Mouse (Mus musculus) left cerebral cortex, postnatal 36 days (tissue): ENCODE measurements at regions not wholly inside any gene's neighbourhood (a gene's known extent, or its start where the extent isn't known, plus 50 kb on each side); places are given as distances from the start of the nearest gene placed in this dataset.

Experiments used
- DNase-seq, 2 experiments: peaks; one replicate each; pipeline ENCODE4 v3.0.0; 2021 to 2022; ENCODE audit warnings: low spot score in 2 of 2, mixed read lengths in 1 of 2
- intact Hi-C: fragments of 180-260 bp; cut with DNase I; formaldehyde crosslinking; loops from one replicate; pipeline ENCODE4 v1.15.1; 2025

GRCm38 (mm10) chr3:157842872-157843271 is 82.0 kb downstream of the Cth start:
- intact Hi-C loops: no loop called here
- DNase-seq: no peak

- intact Hi-C loops: no loop called here
- no peak for DNase-seq
These were observed 83.6 kb downstream of the Cth start for GRCm38 (mm10) chr3:157841164-157841719.

- intact Hi-C loops: no loop called here
- no peak for DNase-seq
These were observed 120.6 kb downstream of the Cth start for GRCm38 (mm10) chr3:157804307-157804706.

- intact Hi-C loops: no loop called here
- no peak for DNase-seq
These were observed 121.5 kb downstream of the Cth start for GRCm38 (mm10) chr3:157803356-157803755.

GRCm38 (mm10) chr3:157787559-157788256 is 137.2 kb downstream of the Cth start:
- intact Hi-C loops: no loop called here
- no peak for DNase-seq

- DNase-seq: no peak
- intact Hi-C loops: no loop called here
These were observed 143.8 kb downstream of the Cth start for GRCm38 (mm10) chr3:157781071-157781470.

- DNase-seq: no peak
- intact Hi-C loops: no loop called here
These were observed 147.1 kb downstream of the Cth start for GRCm38 (mm10) chr3:157777779-157778178.

GRCm38 (mm10) chr3:157763487-157764199 is 161.2 kb downstream of the Cth start:
- DNase-seq: no peak
- intact Hi-C loops: no loop called here

GRCm38 (mm10) chr3:157759856-157760255 is 165.0 kb downstream of the Cth start:
- no peak for DNase-seq
- intact Hi-C loops: no loop called here

- intact Hi-C loops: no loop called here
These were observed 170.1 kb downstream of the Cth start for GRCm38 (mm10) chr3:157754826-157755225.

GRCm38 (mm10) chr3:157750266-157750665 is 174.6 kb downstream of the Cth start:
- no peak for DNase-seq
- intact Hi-C loops: no loop called here

More at GRCm38 (mm10) chr3:157754826-157755225, 170.1 kb downstream of the Cth start:
- no peak for DNase-seq

GRCm38 (mm10) chr3:157748395-157749037 is 176.4 kb downstream of the Cth start:
- intact Hi-C loops: no loop called here
- DNase-seq: no peak

- intact Hi-C loops: no loop called here
- no peak for DNase-seq
These were observed 176.3 kb downstream of the Ptger3 start for GRCm38 (mm10) chr3:157743000-157743399.

GRCm38 (mm10) chr3:157739628-157740294 is 173.1 kb downstream of the Ptger3 start:
- intact Hi-C loops: no loop called here
- no peak for DNase-seq

- no peak for DNase-seq
- intact Hi-C loops: no loop called here
These were observed 165.6 kb downstream of the Ptger3 start for GRCm38 (mm10) chr3:157732136-157732940.

- intact Hi-C loops: no loop called here
- DNase-seq: no peak
These were observed 163.1 kb downstream of the Ptger3 start for GRCm38 (mm10) chr3:157729711-157730367.

GRCm38 (mm10) chr3:157724542-157724941 is 157.8 kb downstream of the Ptger3 start:
- DNase-seq: no peak
- intact Hi-C loops: no loop called here

- no peak for DNase-seq
- intact Hi-C loops: no loop called here
These were observed 156.5 kb downstream of the Ptger3 start for GRCm38 (mm10) chr3:157723184-157723583.
